Comparison of ENCODE assay signal across 8 mouse cellular contexts in the genomic region with DNA sequence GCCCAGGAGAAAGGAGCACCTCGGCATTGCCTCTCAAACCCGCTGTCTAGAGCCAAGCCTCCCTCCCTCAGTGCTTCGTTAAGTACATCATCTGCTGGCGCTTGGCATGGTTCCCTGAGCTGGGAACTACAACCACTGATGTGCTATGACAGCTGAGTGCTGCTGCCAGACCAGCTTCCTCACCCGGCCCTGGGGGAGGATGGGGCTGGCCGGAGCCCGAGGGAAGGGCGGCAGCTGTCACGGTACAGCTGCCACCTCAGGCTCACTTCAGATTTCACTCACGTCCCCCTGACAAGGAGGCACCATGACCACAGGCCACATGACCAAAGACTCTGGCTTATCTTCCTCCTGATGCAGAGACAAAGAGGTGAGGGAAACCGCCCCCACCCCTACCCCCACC. TPM values are rescaled to one million over a fixed set of nuclear protein-coding genes. Genes with fewer than 3 reads are reported as not detected.
DNase-seq lines count a peak whose midpoint lies in the region; ATAC-seq and TF ChIP-seq lines count a peak whose summit lies in the region.

No protein-coding gene starts in this region.

- H3K4me1 ChIP-seq in embryonic facial prominence, embryonic 15.5 days, result peaks cover 60% of the 10 kb centered on the region
- H3K4me1 ChIP-seq in heart, embryonic 10.5 days, result peaks cover 94% of the 10 kb centered on the region
- H3K4me1 ChIP-seq in limb, embryonic 14.5 days (ENCODE audit: control insufficient read depth, insufficient read depth, low read length), result peaks cover 47% of the 10 kb centered on the region

- peak overlapping the region; percentile 19; the same call in 1 of the 2 replicates for H3K4me2 ChIP-seq in embryonic facial prominence, embryonic 15.5 days (replicated peaks)
- peak overlapping the region; percentile 8; the same call in 1 of the 2 replicates for H3K4me2 ChIP-seq in limb, embryonic 14.5 days (replicated peaks; ENCODE audit: low read depth, low read length, severe bottlenecking)
- peak overlapping the region; percentile 85 for H3K4me2 ChIP-seq in myocyte (ENCODE audit: low read depth)

- no peaks in the 10 kb centered on the region for H3K36me3 ChIP-seq in embryonic facial prominence, embryonic 15.5 days
- peaks cover 11% of the 10 kb centered on the region for H3K36me3 ChIP-seq in heart, embryonic 10.5 days
- no peaks in the 10 kb centered on the region for H3K36me3 ChIP-seq in limb, embryonic 14.5 days (ENCODE audit: control insufficient read depth, insufficient read depth, low read length)
- H3K36me3 ChIP-seq in myocyte (ENCODE audit: control insufficient read depth, insufficient read depth), result peaks cover 5% of the 10 kb centered on the region

- H3K9ac ChIP-seq in embryonic facial prominence, embryonic 15.5 days, result no peak overlapping the region
- no peak overlapping the region for H3K9ac ChIP-seq in limb, embryonic 14.5 days (ENCODE audit: low read depth, low read length, severe bottlenecking)

- H3ac ChIP-seq in myocyte (ENCODE audit: control insufficient read depth, insufficient read length), result no peak overlapping the region

- H3K27me3 ChIP-seq in embryonic facial prominence, embryonic 15.5 days, result no peaks in the 10 kb centered on the region
- 0 out of 2 replicates have a peak, but pooled peaks cover 1% of the 10 kb centered on the region for H3K27me3 ChIP-seq in heart, embryonic 10.5 days (ENCODE audit: insufficient read depth, poor library complexity, severe bottlenecking)
- no peaks in the 10 kb centered on the region for H3K27me3 ChIP-seq in limb, embryonic 14.5 days (ENCODE audit: control insufficient read depth, insufficient read depth, low read length)
- H3K27me3 ChIP-seq in myocyte (ENCODE audit: control insufficient read depth, insufficient read depth, insufficient read length), result no peaks in the 10 kb centered on the region

- H3K27ac ChIP-seq in embryonic facial prominence, embryonic 15.5 days (replicated peaks), result peak overlapping the region; percentile 56
- H3K27ac ChIP-seq in heart, embryonic 10.5 days, result peak overlapping the region; percentile 87
- H3K27ac ChIP-seq in limb, embryonic 14.5 days (replicated peaks; ENCODE audit: low read depth, low read length), result 0 out of 2 replicates have a peak overlapping the region, but pooled peaks have one; percentile 33

- H3K79me2 ChIP-seq in myocyte (ENCODE audit: control insufficient read depth, insufficient read depth), result peaks cover 55% of the 10 kb centered on the region

- no peak overlapping the region for H3K4me3 ChIP-seq in embryonic facial prominence, embryonic 15.5 days (replicated peaks)
- no peak overlapping the region for H3K4me3 ChIP-seq in heart, embryonic 10.5 days
- H3K4me3 ChIP-seq in limb, embryonic 14.5 days (replicated peaks; ENCODE audit: low read length), result no peak overlapping the region
- H3K4me3 ChIP-seq in myocyte, result no peak overlapping the region

- WGBS in embryonic facial prominence, embryonic 15.5 days, result 8% methylated on average over 11 of the region's 11 CpGs
- 20% methylated on average over 11 of the region's 11 CpGs for WGBS in heart, embryonic 10.5 days
- WGBS in limb, embryonic 14.5 days, result 21% methylated on average over 11 of the region's 11 CpGs

- ATAC-seq in embryonic facial prominence, embryonic 15.5 days (ENCODE audit: insufficient number of reproducible peaks, low FRiP score, low TSS enrichment, low read depth), result peak; percentile 87
- ATAC-seq in limb, embryonic 14.5 days (ENCODE audit: low FRiP score, low read depth), result peak; percentile 86
- no peak; the same call in 1 of the 2 replicates for ATAC-seq in monocyte, adult 5-6 weeks (replicated peaks; ENCODE audit: insufficient number of reproducible peaks, low FRiP score, low TSS enrichment, poor library complexity, severe bottlenecking)

- no peaks in the 10 kb centered on the region for H3K9me3 ChIP-seq in embryonic facial prominence, embryonic 15.5 days (replicated peaks)
- no peaks in the 10 kb centered on the region for H3K9me3 ChIP-seq in heart, embryonic 10.5 days
- H3K9me3 ChIP-seq in limb, embryonic 14.5 days (ENCODE audit: control insufficient read depth, low read length), result no peaks in the 10 kb centered on the region

- DNase-seq in thymus, postnatal 14 days, result peak; percentile 15
- DNase-seq in thymus, postnatal 25 days, result no peak
- DNase-seq in heart, embryonic 10.5 days (ENCODE audit: low spot score), result peak; percentile 86
- peak; percentile 76 to 77 for DNase-seq in kidney, adult 8-10 months
- DNase-seq in limb, embryonic 14.5 days (ENCODE audit: low spot score), result peak; percentile 89

- TF ChIP-seq POLR2A in limb, embryonic 14.5 days (IDR thresholded peaks at IDR 0.05; ENCODE audit: borderline replicate concordance, extremely low read depth, insufficient read depth, insufficient read length), result no peak
- peak; percentile 16 for TF ChIP-seq POLR2A in myocyte (IDR thresholded peaks at IDR 0.05; ENCODE audit: insufficient read length, low read depth)

TF ChIP-seq in myocyte, 11 proteins besides CTCF, POLR2A, EP300 and RAD21:
- TF ChIP-seq TCF3 (IDR thresholded peaks at IDR 0.05; ENCODE audit: insufficient read length, low read depth), result peak; percentile 99
- no peak for TF ChIP-seq MAX (IDR thresholded peaks at IDR 0.05; ENCODE audit: low read depth)
- peak; percentile 95 to 100 (median 98) for TF ChIP-seq MYOG (IDR thresholded peaks at IDR 0.05; ENCODE audit: control insufficient read depth in 1 of 3, insufficient read depth in 1 of 3, insufficient read length in 2 of 3, low read depth in 2 of 3)
- TF ChIP-seq TCF12 (IDR thresholded peaks at IDR 0.05; ENCODE audit: insufficient read depth, poor library complexity, severe bottlenecking), result peak; percentile 96
- peak; percentile 19 for TF ChIP-seq POLR2AphosphoS2 (IDR thresholded peaks at IDR 0.05; ENCODE audit: insufficient read length, low read depth)
- TF ChIP-seq E2F4 (IDR thresholded peaks at IDR 0.05; ENCODE audit: insufficient read depth), result no peak
- TF ChIP-seq MYOD1 (IDR thresholded peaks at IDR 0.05; ENCODE audit: control insufficient read depth in 1 of 3, insufficient read length in 2 of 3, low read depth in 2 of 3), result peak; percentile 98 to 100 (median 100)
- TF ChIP-seq USF1 (IDR thresholded peaks at IDR 0.05; ENCODE audit: low read depth), result peak; percentile 84

RNA-seq across cellular contexts. Expression of a gene that starts 59.1 kb away (rescaled TPM):
- 9.1 and 9.9 TPM in 2 replicates for polyA plus RNA-seq in embryonic facial prominence, embryonic 15.5 days (2015; fragmentation: Nextera tagmentation; extraction: Ambion mirVana)
- 8.2 and 8.3 TPM in 2 replicates for polyA plus RNA-seq in heart, embryonic 10.5 days (2016; fragmentation: Nextera tagmentation; extraction: Ambion mirVana)
- polyA plus RNA-seq in limb, embryonic 14.5 days (2012; rRNA removed), result 19.0 and 20.9 TPM in 2 replicates
- 9.2 and 10.6 TPM in 2 replicates for polyA plus RNA-seq in limb, embryonic 14.5 days (2014; fragmentation: Nextera tagmentation; extraction: Ambion mirVana)
- polyA plus RNA-seq in myocyte (2012; fragmentation: generic; extraction: Trizol), result 46.3 TPM
- total RNA-seq in monocyte, adult 5-6 weeks (2017), result 1.0 to 3.3 TPM (median 1.1 TPM) in 3 replicates

Comparison
In these comparisons a context has a peak if more than half of its experiments do, and no peak if none do; other contexts are left out.
1. H3K27ac ChIP-seq: peak in every context shown above with its lines; median percentile 87 in heart, embryonic 10.5 days; 56 in embryonic facial prominence, embryonic 15.5 days; 33 in limb, embryonic 14.5 days.
2. H3K4me2 ChIP-seq: peak in every context shown above with its lines; median percentile 85 in myocyte; 19 in embryonic facial prominence, embryonic 15.5 days; 8 in limb, embryonic 14.5 days.